Mouse (Mus musculus): ENCODE measurements at regions not wholly inside any gene's neighbourhood (a gene's known extent, or its start where the extent isn't known, plus 50 kb on each side); places are given as distances from the start of the nearest gene placed in this dataset.

DNA sequence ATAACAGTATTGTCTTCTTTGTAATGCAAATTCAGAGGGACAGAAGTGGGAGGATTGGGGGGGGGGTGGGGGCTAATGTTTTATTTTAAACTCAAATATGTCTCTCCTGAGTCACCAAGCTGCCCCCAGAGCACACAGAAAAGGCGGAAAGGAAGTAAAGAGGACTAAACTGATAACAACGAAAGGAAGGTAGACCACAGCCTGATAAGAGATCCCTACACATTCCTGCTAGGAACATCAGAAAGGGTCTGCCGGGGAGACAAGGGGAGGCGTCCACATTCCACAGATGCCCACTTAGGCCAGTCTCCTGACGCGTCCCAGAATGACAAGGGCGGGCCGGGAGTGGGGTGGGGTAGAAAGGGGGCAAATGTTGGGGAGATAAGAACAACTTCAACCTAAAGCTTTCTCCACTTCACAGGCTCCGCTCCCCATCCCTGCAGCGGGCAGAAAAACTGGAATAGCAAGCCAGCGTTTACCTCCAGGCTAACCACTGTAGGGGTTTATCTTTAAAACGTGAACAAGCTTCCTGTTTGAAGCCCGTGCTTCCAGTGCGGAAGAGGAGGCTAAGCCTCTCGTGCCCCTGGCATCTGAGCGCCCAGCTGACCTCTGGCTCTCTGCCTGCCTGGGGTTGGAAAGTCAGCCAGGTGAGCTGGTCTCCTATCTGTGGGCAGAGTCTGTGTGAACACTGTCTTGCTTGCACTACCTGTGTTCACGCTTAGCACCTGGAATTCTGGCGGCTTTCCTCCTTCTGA lies 93.9 kb downstream of the Spry2 start:
- WGBS: 14% methylated on average over 18 of the region's 18 CpGs
- Histone ChIP-seq H3K4me2 (replicated peaks; ENCODE audit: low read depth, low read length) (peak overlapping the region; percentile 35), H3K27ac (ENCODE audit: low read length) (peak overlapping the region; percentile 85), H3K9ac (replicated peaks; ENCODE audit: low read depth, low read length) (no peak overlapping the region), H3K27me3 (ENCODE audit: control insufficient read depth, insufficient read depth, low read length) (no peaks in the 10 kb centered on the region), H3K4me3 (ENCODE audit: low read depth, low read length) (0 out of 2 replicates have a peak overlapping the region, but pooled peaks have one; percentile 4), H3K9me3 (ENCODE audit: control insufficient read depth, low read depth, low read length) (no peaks in the 10 kb centered on the region), H3K36me3 (ENCODE audit: control insufficient read depth, insufficient read depth, low read length) (no peaks in the 10 kb centered on the region), H3K4me1 (ENCODE audit: control insufficient read depth, insufficient read depth, low read length) (peaks cover 8% of the 10 kb centered on the region; the same call in 1 of the 2 replicates)
- peak; percentile 86 for ATAC-seq (ENCODE audit: insufficient number of reproducible peaks, insufficient read depth, low FRiP score, low read depth)

DNA sequence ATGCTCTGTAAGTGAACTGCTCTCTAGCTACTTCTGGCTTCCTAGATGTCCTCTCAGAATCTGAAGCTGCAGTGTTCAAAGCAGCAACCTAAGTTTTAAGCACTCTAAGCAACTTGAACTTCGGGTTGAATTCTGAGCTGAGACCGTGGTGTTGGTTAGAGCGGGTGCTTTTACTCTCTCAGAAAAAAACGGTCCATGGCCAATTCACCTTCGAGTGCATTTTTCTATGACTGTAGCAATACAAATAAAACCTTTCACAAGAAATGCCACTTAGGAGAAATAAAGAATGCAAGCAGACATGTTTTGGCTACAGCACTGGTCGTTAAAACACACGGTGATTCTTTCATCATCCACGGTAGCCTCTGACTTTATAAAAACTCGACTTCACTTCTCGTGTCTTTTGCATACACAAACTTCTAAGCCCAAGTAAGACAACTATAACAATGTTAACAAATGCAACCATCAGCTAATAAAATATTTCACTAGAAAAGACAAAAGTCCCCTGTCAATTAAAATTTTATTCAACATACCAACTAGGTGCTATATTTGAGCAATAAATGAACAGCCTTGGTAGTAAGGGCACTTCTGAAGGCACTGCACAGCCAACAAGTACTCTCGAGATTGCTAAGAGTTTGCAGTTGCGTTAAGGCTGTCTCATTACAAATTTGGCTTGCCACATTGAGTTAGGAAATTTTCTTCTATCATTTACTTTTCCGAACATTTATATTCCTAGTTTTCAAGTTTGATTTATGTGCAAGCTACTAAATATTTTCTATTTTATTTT lies 96.3 kb downstream of the Spry2 start:
- no peak overlapping the region for H3K27ac ChIP-seq (ENCODE audit: low read length)
- no peaks in the 10 kb centered on the region for H3K27me3 ChIP-seq (ENCODE audit: control insufficient read depth, insufficient read depth, low read length)
- H3K36me3 ChIP-seq (ENCODE audit: control insufficient read depth, insufficient read depth, low read length): no peaks in the 10 kb centered on the region
- 85% methylated on average over 13 of the region's 13 CpGs for WGBS
- no peaks in the 10 kb centered on the region for H3K9me3 ChIP-seq (ENCODE audit: control insufficient read depth, low read depth, low read length)
- H3K4me3 ChIP-seq (ENCODE audit: low read depth, low read length): no peak overlapping the region
- H3K4me2 ChIP-seq (replicated peaks; ENCODE audit: low read depth, low read length): no peak overlapping the region
- ATAC-seq (ENCODE audit: insufficient number of reproducible peaks, insufficient read depth, low FRiP score, low read depth): no peak
- H3K4me1 ChIP-seq (ENCODE audit: control insufficient read depth, insufficient read depth, low read length): peaks cover 8% of the 10 kb centered on the region; the same call in 1 of the 2 replicates
- H3K9ac ChIP-seq (replicated peaks; ENCODE audit: low read depth, low read length): no peak overlapping the region

DNA sequence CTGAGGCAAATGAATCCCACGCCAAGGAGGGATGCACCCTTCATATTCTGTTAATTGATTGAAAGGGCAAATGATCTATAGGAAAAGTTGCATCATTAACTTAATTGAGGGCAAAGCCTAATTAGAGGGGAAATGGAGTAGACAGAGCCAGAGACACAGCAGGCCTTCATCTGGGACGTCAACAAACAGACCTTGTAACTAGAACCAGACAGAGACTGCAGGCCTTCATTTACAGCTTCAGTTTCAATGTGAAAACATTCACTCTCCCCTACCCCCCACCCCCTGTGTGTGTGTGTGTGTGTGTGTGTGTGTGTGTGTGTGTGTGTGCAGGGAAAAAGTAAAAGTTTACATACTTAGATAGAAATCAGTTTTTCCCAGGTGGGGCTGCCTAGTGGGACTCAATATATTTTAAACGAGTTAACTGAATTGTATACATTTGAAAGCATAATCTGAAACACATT lies 97.2 kb downstream of the Spry2 start:
- H3K27me3 ChIP-seq (ENCODE audit: control insufficient read depth, insufficient read depth, low read length): no peaks in the 10 kb centered on the region
- no peak for ATAC-seq (ENCODE audit: insufficient number of reproducible peaks, insufficient read depth, low FRiP score, low read depth)
- no peak overlapping the region for H3K4me3 ChIP-seq (ENCODE audit: low read depth, low read length)
- H3K27ac ChIP-seq (ENCODE audit: low read length): no peak overlapping the region
- H3K36me3 ChIP-seq (ENCODE audit: control insufficient read depth, insufficient read depth, low read length): no peaks in the 10 kb centered on the region
- no peak overlapping the region for H3K4me2 ChIP-seq (replicated peaks; ENCODE audit: low read depth, low read length)
- no peak overlapping the region for H3K9ac ChIP-seq (replicated peaks; ENCODE audit: low read depth, low read length)
- peaks cover 8% of the 10 kb centered on the region; the same call in 1 of the 2 replicates for H3K4me1 ChIP-seq (ENCODE audit: control insufficient read depth, insufficient read depth, low read length)
- 42% methylated on average over 3 of the region's 3 CpGs for WGBS
- no peaks in the 10 kb centered on the region for H3K9me3 ChIP-seq (ENCODE audit: control insufficient read depth, low read depth, low read length)

DNA sequence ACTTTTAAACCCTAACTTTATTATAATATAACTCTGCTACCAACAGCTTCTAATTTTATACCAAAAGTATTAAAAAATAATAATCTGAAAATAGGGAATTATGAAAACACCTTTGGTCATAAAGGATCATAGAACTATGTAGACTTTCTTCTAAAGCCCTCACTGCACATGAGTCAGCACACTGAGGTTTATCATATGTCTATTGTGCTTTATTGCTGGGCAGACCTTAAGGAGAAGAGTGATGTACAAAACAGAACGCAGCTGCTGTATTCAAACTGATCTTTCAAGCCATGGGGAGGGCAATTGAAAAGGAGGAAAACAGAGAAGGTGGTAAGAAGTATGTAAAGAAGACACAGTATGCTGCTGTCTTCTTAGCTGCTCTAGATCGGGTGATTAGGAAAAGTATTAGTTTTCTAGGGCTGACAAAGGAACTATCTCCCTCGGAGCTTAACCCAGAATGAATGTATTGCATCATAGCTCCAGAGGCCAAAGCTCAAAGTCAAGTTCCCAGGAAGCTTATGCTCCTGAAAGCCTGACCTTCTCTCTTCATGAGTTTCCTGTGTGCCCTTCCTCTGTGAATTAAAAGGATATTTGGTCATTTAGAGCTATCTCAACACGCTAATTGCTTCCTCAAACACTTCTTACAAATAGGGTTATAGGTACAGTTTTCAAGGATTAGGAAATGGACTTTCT lies 103.5 kb downstream of the Spry2 start:
- no peak overlapping the region for H3K27ac ChIP-seq (ENCODE audit: low read length)
- no peak overlapping the region for H3K9ac ChIP-seq (replicated peaks; ENCODE audit: low read depth, low read length)
- H3K9me3 ChIP-seq (ENCODE audit: control insufficient read depth, low read depth, low read length): no peaks in the 10 kb centered on the region
- no peaks in the 10 kb centered on the region for H3K27me3 ChIP-seq (ENCODE audit: control insufficient read depth, insufficient read depth, low read length)
- no peak overlapping the region for H3K4me2 ChIP-seq (replicated peaks; ENCODE audit: low read depth, low read length)
- no peaks in the 10 kb centered on the region for H3K4me1 ChIP-seq (ENCODE audit: control insufficient read depth, insufficient read depth, low read length)
- H3K36me3 ChIP-seq (ENCODE audit: control insufficient read depth, insufficient read depth, low read length): no peaks in the 10 kb centered on the region
- 61% methylated on average over 4 of the region's 4 CpGs for WGBS
- no peak overlapping the region for H3K4me3 ChIP-seq (ENCODE audit: low read depth, low read length)
- no peak for ATAC-seq (ENCODE audit: insufficient number of reproducible peaks, insufficient read depth, low FRiP score, low read depth)

DNA sequence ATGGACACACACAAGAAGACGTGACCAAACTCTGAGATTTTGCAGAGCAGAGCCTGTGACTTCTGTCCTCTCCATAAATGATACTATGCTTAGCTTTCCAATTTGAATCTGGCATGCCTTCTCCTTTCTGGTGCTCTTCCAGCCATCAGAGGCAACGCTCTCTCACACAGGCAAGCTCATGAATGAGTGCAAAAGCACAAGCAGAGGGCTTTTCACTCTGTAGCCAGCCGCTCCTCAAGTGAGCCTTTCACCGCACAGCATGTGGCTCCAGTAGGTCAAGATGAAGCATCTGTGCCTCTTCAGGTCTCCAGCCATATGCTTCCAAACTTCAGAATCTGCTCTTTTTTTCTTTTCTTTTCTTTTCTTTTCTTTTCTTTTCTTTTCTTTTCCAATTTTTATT lies 106.2 kb downstream of the Spry2 start:
- Histone ChIP-seq H3K36me3 (ENCODE audit: control insufficient read depth, insufficient read depth, low read length) (no peaks in the 10 kb centered on the region), H3K27ac (ENCODE audit: low read length) (no peak overlapping the region), H3K4me2 (replicated peaks; ENCODE audit: low read depth, low read length) (no peak overlapping the region), H3K9ac (replicated peaks; ENCODE audit: low read depth, low read length) (no peak overlapping the region), H3K9me3 (ENCODE audit: control insufficient read depth, low read depth, low read length) (no peaks in the 10 kb centered on the region), H3K27me3 (ENCODE audit: control insufficient read depth, insufficient read depth, low read length) (no peaks in the 10 kb centered on the region), H3K4me3 (ENCODE audit: low read depth, low read length) (no peak overlapping the region), H3K4me1 (ENCODE audit: control insufficient read depth, insufficient read depth, low read length) (no peaks in the 10 kb centered on the region)
- no peak for ATAC-seq (ENCODE audit: insufficient number of reproducible peaks, insufficient read depth, low FRiP score, low read depth)
- 92% methylated on average over 4 of the region's 4 CpGs for whole genome bisulfite sequencing

DNA sequence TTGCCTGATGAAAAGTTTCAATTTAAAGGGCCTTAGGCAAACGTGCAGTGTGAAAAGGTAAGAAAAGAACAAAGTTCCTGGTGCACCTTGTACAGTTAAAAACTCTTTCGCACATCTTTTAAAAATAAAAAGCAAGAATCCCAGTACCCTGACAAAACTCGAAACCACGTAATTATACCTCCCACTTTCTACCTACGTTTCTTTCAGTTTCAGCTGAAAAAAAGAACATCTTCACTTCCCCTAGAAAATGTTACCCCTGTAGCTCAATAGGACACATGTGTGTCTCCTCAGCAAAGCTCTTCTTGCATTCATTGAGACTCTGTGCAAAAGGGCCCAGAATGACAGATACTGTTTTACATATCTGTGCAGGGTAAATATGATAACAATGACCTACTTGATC lies 113.2 kb downstream of the Spry2 start:
- H3K27me3 ChIP-seq (ENCODE audit: control insufficient read depth, insufficient read depth, low read length): no peaks in the 10 kb centered on the region
- ATAC-seq (ENCODE audit: insufficient number of reproducible peaks, insufficient read depth, low FRiP score, low read depth): no peak
- no peak overlapping the region for H3K9ac ChIP-seq (replicated peaks; ENCODE audit: low read depth, low read length)
- H3K36me3 ChIP-seq (ENCODE audit: control insufficient read depth, insufficient read depth, low read length): no peaks in the 10 kb centered on the region
- no peak overlapping the region for H3K4me2 ChIP-seq (replicated peaks; ENCODE audit: low read depth, low read length)
- no peak overlapping the region for H3K27ac ChIP-seq (ENCODE audit: low read length)
- H3K4me1 ChIP-seq (ENCODE audit: control insufficient read depth, insufficient read depth, low read length): no peaks in the 10 kb centered on the region
- 81% methylated on average over 5 of the region's 5 CpGs for WGBS
- no peaks in the 10 kb centered on the region for H3K9me3 ChIP-seq (ENCODE audit: control insufficient read depth, low read depth, low read length)
- no peak overlapping the region for H3K4me3 ChIP-seq (ENCODE audit: low read depth, low read length)

DNA sequence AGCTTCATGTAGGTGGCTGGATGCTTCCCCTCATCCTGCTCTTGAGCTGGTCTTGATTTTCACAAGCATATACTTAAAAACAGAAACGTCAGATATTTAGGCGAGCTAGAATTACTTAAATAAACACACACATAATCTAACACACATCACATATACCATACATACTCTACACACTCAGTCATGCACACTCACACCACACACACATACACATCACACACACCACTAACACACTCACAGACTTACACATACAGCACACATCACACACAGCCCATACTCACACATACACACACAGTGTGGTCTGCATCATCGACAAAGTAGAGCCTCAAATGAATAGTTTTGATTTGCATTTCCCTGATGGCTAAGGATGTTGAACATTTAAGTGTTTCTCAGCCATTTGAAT lies 116.9 kb downstream of the Spry2 start:
- 67% methylated on average over 3 of the region's 3 CpGs for WGBS
- no peak overlapping the region for H3K4me2 ChIP-seq (replicated peaks; ENCODE audit: low read depth, low read length)

DNA sequence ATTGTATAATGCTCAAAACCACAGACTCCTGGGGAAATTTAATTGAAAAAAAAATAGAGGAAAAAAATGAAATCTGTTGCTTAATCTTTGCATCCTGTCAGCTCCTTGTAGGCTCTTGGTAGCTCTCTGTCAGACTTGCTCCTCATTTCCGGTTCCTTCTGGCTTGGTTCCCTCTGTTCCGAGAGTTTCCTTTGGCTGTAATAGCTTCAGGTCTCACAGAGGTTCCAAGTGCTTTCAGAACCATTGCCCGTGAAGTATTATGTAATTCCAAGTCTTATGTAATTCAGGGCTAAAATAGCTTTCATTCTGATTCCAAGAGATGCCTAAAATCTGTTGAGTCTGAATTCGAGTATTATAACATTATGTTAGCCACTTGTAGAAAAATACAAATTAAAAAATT lies 117.3 kb downstream of the Spry2 start:
- Histone ChIP-seq H3K4me1 (ENCODE audit: control insufficient read depth, insufficient read depth, low read length) (no peaks in the 10 kb centered on the region), H3K27ac (ENCODE audit: low read length) (no peak overlapping the region), H3K4me2 (replicated peaks; ENCODE audit: low read depth, low read length) (no peak overlapping the region), H3K27me3 (ENCODE audit: control insufficient read depth, insufficient read depth, low read length) (no peaks in the 10 kb centered on the region), H3K36me3 (ENCODE audit: control insufficient read depth, insufficient read depth, low read length) (no peaks in the 10 kb centered on the region), H3K9me3 (ENCODE audit: control insufficient read depth, low read depth, low read length) (no peaks in the 10 kb centered on the region), H3K4me3 (ENCODE audit: low read depth, low read length) (no peak overlapping the region), H3K9ac (replicated peaks; ENCODE audit: low read depth, low read length) (no peak overlapping the region)
- 66% methylated on average over 4 of the region's 4 CpGs for WGBS
- no peak for ATAC-seq (ENCODE audit: insufficient number of reproducible peaks, insufficient read depth, low FRiP score, low read depth)

More for the DNA sequence above, 116.9 kb downstream of the Spry2 start:
- Histone ChIP-seq H3K9ac (replicated peaks; ENCODE audit: low read depth, low read length) (no peak overlapping the region), H3K4me1 (ENCODE audit: control insufficient read depth, insufficient read depth, low read length) (no peaks in the 10 kb centered on the region), H3K4me3 (ENCODE audit: low read depth, low read length) (no peak overlapping the region), H3K27ac (ENCODE audit: low read length) (no peak overlapping the region), H3K9me3 (ENCODE audit: control insufficient read depth, low read depth, low read length) (no peaks in the 10 kb centered on the region), H3K27me3 (ENCODE audit: control insufficient read depth, insufficient read depth, low read length) (no peaks in the 10 kb centered on the region), H3K36me3 (ENCODE audit: control insufficient read depth, insufficient read depth, low read length) (no peaks in the 10 kb centered on the region)
- no peak for ATAC-seq (ENCODE audit: insufficient number of reproducible peaks, insufficient read depth, low FRiP score, low read depth)

Measured in stomach, embryonic 14.5 days (tissue).